Mouse (Mus musculus) adrenal gland, postnatal 10 days (tissue): ENCODE measurements around the gene Hoxa3. TPM values are rescaled to one million over a fixed set of nuclear protein-coding genes. Genes with fewer than 3 reads are reported as not detected.

Source experiments
- DNase-seq: peaks from one replicate; pipeline ENCODE4 v3.0.0; 2021; ENCODE audit warnings: mixed read lengths
- total RNA-seq, 2 experiments: library from RNA; stranded (reverse); gene quantifications; 2 replicates each; pipeline ENCODE4 v1.2.3; 2021

Hoxa3 gene
- total RNA-seq, 2 experiments from 2014 or later: 5.9 to 13.5 TPM

GRCm38 (mm10) chr6:52232568-52232965 lies 19.4 kb upstream of the Hoxa3 start:
- DNase-seq: no peak

GRCm38 (mm10) chr6:52231885-52232567 lies 18.9 kb upstream of the Hoxa3 start:
- DNase-seq: no peak

- no peak for DNase-seq
These were observed 17.5 kb upstream of the Hoxa3 start, which contains the start of gene Hoxa9 for GRCm38 (mm10) chr6:52230516-52231165. Gene Hoxa9, minus strand, starts transcription at chr6:52231089.

GRCm38 (mm10) chr6:52229558-52230416 lies 16.7 kb upstream of the Hoxa3 start:
- no peak for DNase-seq

- DNase-seq: no peak
These were observed 15.6 kb upstream of the Hoxa3 start for GRCm38 (mm10) chr6:52228475-52229465.

- no peak for DNase-seq
These were observed 14.5 kb upstream of the Hoxa3 start for GRCm38 (mm10) chr6:52227470-52228222.

- peak; percentile 68 for DNase-seq
These were observed 13.6 kb upstream of the Hoxa3 start for GRCm38 (mm10) chr6:52226569-52227257.

- DNase-seq: peak; percentile 80
These were observed 12.8 kb upstream of the Hoxa3 start for GRCm38 (mm10) chr6:52225612-52226568.

GRCm38 (mm10) chr6:52224895-52225611 lies 11.9 kb upstream of the Hoxa3 start:
- no peak for DNase-seq

GRCm38 (mm10) chr6:52223939-52224760 lies 11.0 kb upstream of the Hoxa3 start:
- no peak for DNase-seq

- DNase-seq: no peak
These were observed 9.6 kb upstream of the Hoxa3 start for GRCm38 (mm10) chr6:52222729-52223128.

GRCm38 (mm10) chr6:52221993-52222685 lies 9.0 kb upstream of the Hoxa3 start:
- peak; percentile 43 for DNase-seq

- peak; percentile 94 for DNase-seq
These were observed 8.3 kb upstream of the Hoxa3 start, which contains the start of gene Hoxa7 for GRCm38 (mm10) chr6:52221337-52221992. Gene Hoxa7, minus strand, starts transcription at chr6:52221854.

GRCm38 (mm10) chr6:52220865-52221310 lies 7.8 kb upstream of the Hoxa3 start:
- DNase-seq: no peak

GRCm38 (mm10) chr6:52220003-52220864 lies 7.1 kb upstream of the Hoxa3 start:
- no peak for DNase-seq
